Mouse (Mus musculus) adrenal gland, postnatal 14 days (tissue): ENCODE data around the gene Gm128. TPM values are rescaled to one million over a fixed set of nuclear protein-coding genes. Genes with fewer than 3 reads are reported as not detected.

Experiments used
- DNase-seq: peaks from one replicate; pipeline ENCODE4 v3.0.0; 2021; ENCODE audit warnings: mixed read lengths
- long read RNA-seq, 2 experiments: library from polyadenylated mRNA; stranded (forward); transcript quantifications; one replicate each; pipeline ENCODE4 v2.0.0; 2021
- total RNA-seq: library from RNA; stranded (reverse); gene quantifications from 2 replicates; pipeline ENCODE4 v1.2.3, GENCODE M21; 2021

Gm128 gene
- total RNA-seq, result not detected in 2 replicates
- long read RNA-seq, experiment 1, result 0 reads
- long read RNA-seq, experiment 2, result 0 reads

- no peak for DNase-seq
Observed at GRCm38 (mm10) chr3:95241498-95241897, at the start of gene Gm128. Gm128 (minus strand) TSS chr3:95241598.

- no peak for DNase-seq
Observed at GRCm38 (mm10) chr3:95291041-95291440, 49.6 kb upstream of the Gm128 start.

GRCm38 (mm10) chr3:95290156-95290555 lies 48.8 kb upstream of the Gm128 start:
- DNase-seq, result no peak

GRCm38 (mm10) chr3:95289419-95289818 lies 48.0 kb upstream of the Gm128 start:
- no peak for DNase-seq

- DNase-seq, result no peak
Observed at GRCm38 (mm10) chr3:95287541-95287940, 46.1 kb upstream of the Gm128 start.

GRCm38 (mm10) chr3:95286510-95286909 lies 45.1 kb upstream of the Gm128 start:
- DNase-seq, result peak; percentile 47

- DNase-seq, result no peak
Observed at GRCm38 (mm10) chr3:95286011-95286410, 44.6 kb upstream of the Gm128 start.

GRCm38 (mm10) chr3:95285390-95285789 lies 44.0 kb upstream of the Gm128 start:
- DNase-seq, result no peak

- DNase-seq, result peak; percentile 70
Observed at GRCm38 (mm10) chr3:95284501-95285281, 43.3 kb upstream of the Gm128 start.

- no peak for DNase-seq
Observed at GRCm38 (mm10) chr3:95284062-95284461, 42.7 kb upstream of the Gm128 start.

GRCm38 (mm10) chr3:95283589-95283941 lies 42.2 kb upstream of the Gm128 start:
- no peak for DNase-seq

GRCm38 (mm10) chr3:95282865-95283588 lies 41.6 kb upstream of the Gm128 start:
- DNase-seq, result peak; percentile 88

- DNase-seq, result peak; percentile 70
Observed at GRCm38 (mm10) chr3:95282381-95282864, 41.0 kb upstream of the Gm128 start.

GRCm38 (mm10) chr3:95281216-95282126 lies 40.1 kb upstream of the Gm128 start, which contains the start of the genes Mindy1 and Prune1:
Mindy1 (plus strand) TSS chr3:95281345.
Prune1 (minus strand) TSS chr3:95282076.
- peak; percentile 100 for DNase-seq

GRCm38 (mm10) chr3:95280747-95281146 lies 39.3 kb upstream of the Gm128 start:
- no peak for DNase-seq

GRCm38 (mm10) chr3:95277149-95277551 lies 35.8 kb upstream of the Gm128 start:
- no peak for DNase-seq

GRCm38 (mm10) chr3:95276428-95276934 lies 35.1 kb upstream of the Gm128 start:
- no peak for DNase-seq

GRCm38 (mm10) chr3:95275161-95275560 lies 33.8 kb upstream of the Gm128 start:
- DNase-seq, result no peak

GRCm38 (mm10) chr3:95274453-95274852 lies 33.1 kb upstream of the Gm128 start:
- DNase-seq, result no peak

GRCm38 (mm10) chr3:95273471-95273870 lies 32.1 kb upstream of the Gm128 start:
- DNase-seq, result no peak

GRCm38 (mm10) chr3:95270766-95271364 lies 29.5 kb upstream of the Gm128 start:
- DNase-seq, result peak; percentile 52
